Mouse (Mus musculus): ENCODE data around the gene Tex21. TPM values are rescaled to one million over a fixed set of nuclear protein-coding genes. Genes with fewer than 3 reads are reported as not detected.

Gene Tex21
- polyA plus RNA-seq (2012; fragmentation: generic; extraction: Trizol): not detected

DNA sequence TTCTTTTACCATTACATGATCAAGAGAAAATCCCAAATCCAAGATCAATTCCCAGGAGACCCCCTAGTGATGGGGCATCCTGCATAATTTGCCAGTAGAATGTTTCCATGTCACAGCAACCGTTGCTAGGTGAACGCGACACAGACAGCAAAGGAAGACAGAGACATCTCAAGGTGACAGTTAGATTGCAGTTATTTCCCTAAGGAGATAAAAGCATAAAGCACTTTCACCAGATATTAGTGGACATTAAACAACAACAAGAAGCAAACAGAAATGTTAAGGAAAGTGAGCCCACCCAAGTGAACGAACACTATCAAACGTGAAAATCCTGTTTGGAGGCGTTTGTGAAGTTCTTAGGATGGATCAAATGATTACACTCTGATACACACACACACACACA lies at the start of gene Tex21:
Tex21 (minus strand) TSS at position 101 of the 400 bp plus-strand sequence.

DNA sequence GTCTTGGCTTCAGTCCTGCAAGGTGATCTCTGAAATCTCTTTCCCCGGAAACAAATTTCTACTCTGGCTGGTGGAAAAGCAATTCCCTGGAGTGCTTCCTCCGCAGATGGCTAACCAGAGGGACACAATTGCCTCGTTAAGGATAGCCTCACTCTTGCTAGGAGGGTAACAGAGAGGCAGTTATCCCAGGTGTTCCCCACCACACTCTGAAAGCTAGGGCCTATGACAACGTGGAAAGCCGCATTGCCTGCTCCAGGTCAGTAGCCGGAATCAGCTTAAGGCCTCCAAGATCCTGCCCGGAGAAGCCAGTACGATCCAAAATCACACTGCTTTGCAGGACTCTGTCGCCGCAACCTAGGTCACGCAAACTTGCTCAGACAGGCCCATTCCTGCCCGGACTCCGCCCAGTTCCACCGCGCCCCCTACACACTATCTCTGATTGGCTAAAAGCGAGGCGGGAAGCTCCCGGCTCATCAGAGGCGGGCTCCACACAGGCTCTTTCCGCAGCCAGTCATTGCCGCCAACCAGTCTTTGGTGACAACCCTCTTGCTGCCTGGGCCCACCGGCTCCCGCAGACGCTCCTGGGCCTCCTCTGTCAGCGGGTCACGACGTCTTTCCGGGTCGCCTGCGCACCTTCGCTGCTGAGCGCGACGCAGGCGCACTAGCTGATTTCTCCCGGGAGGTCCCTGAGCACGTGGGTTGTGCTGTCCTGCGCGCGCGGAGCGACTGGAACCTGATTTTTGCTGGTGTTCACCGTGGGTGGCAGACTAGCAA lies 8.4 kb upstream of the Tex21 start, which contains the start of gene Mthfd1:
Mthfd1 (plus strand) TSS at position 574 of the 774 bp plus-strand sequence.

GRCm38 (mm10) chr12:76177000-76177863 lies 69.3 kb downstream of the Tex21 start, which contains the start of gene Esr2:
TSS of gene Esr2 (minus strand) at chr12:76177259.

Other genes with a start within 250 kb of the Tex21 start
- gene Esr2, start 69.5 kb downstream of the Tex21 start, polyA plus RNA-seq (2012; fragmentation: generic; extraction: Trizol): under 1 TPM in 1 of 2 experiments, not detected in 1; 0.05 TPM
- gene Mthfd1, start 8.6 kb upstream of the Tex21 start, polyA plus RNA-seq (2012; fragmentation: generic; extraction: Trizol): 10 to 100 TPM; 22.8 to 44.4 TPM
- under 1 TPM; under 0.01 to 0.09 TPM for gene Akap5, start 78.1 kb upstream of the Tex21 start, polyA plus RNA-seq (2012; fragmentation: generic; extraction: Trizol)
- 1 to 10 TPM; 1.4 to 7.3 TPM for gene Zbtb25, start 122.9 kb upstream of the Tex21 start, polyA plus RNA-seq (2012; fragmentation: generic; extraction: Trizol)
- gene Zbtb1, start 123.5 kb upstream of the Tex21 start, polyA plus RNA-seq (2012; fragmentation: generic; extraction: Trizol): 1 to 10 TPM in 1 of 2 experiments, under 1 TPM in 1; 0.14 to 1.1 TPM
- gene Hspa2, start 157.4 kb upstream of the Tex21 start, polyA plus RNA-seq (2012; fragmentation: generic; extraction: Trizol): 10 to 100 TPM in 1 of 2 experiments, 1 to 10 TPM in 1; 1.2 to 14.6 TPM
- gene Ppp1r36, start 170.8 kb upstream of the Tex21 start, polyA plus RNA-seq (2012; fragmentation: generic; extraction: Trizol): not detected

Data from C3H10T1/2 (cell line).